Mouse (Mus musculus) mouse trophoblast stem cell (cell line): ENCODE data around the gene Ptprg.

Experiments used
- in situ Hi-C, 2 experiments: fragments of 300-500 bp; cut with MseI, MboI; formaldehyde crosslinking; loops; 2 replicates in 1 of 2; 3 replicates in 1 of 2; pipeline ENCODE4 v1.15.1; 2025

The Ptprg gene

GRCm38 (mm10) chr14:11680621-11681020 lies 127.3 kb downstream of the Ptprg start:
- in situ Hi-C loops, result no loop called here

- in situ Hi-C loops, result no loop called here
Observed at GRCm38 (mm10) chr14:11682441-11682840, 129.1 kb downstream of the Ptprg start.

- in situ Hi-C loops, result no loop called here
Observed at GRCm38 (mm10) chr14:11683386-11684081, 130.2 kb downstream of the Ptprg start.

- in situ Hi-C loops, result no loop called here
Observed at GRCm38 (mm10) chr14:11684104-11684503, 130.8 kb downstream of the Ptprg start.

GRCm38 (mm10) chr14:11687541-11687940 lies 134.2 kb downstream of the Ptprg start:
- in situ Hi-C loops, result no loop called here

GRCm38 (mm10) chr14:11688142-11688541 lies 134.8 kb downstream of the Ptprg start:
- in situ Hi-C loops, result no loop called here

GRCm38 (mm10) chr14:11690066-11690465 lies 136.7 kb downstream of the Ptprg start:
- in situ Hi-C loops, result no loop called here

- in situ Hi-C loops, result no loop called here
Observed at GRCm38 (mm10) chr14:11691531-11691930, 138.2 kb downstream of the Ptprg start.

GRCm38 (mm10) chr14:11698880-11699279 lies 145.5 kb downstream of the Ptprg start:
- in situ Hi-C loops, result no loop called here

- in situ Hi-C loops, result no loop called here
Observed at GRCm38 (mm10) chr14:11699654-11700053, 146.3 kb downstream of the Ptprg start.

- in situ Hi-C loops, result no loop called here
Observed at GRCm38 (mm10) chr14:11701516-11702249, 148.4 kb downstream of the Ptprg start.

- in situ Hi-C loops, result no loop called here
Observed at GRCm38 (mm10) chr14:11702770-11703477, 149.6 kb downstream of the Ptprg start.

GRCm38 (mm10) chr14:11704871-11705270 lies 151.5 kb downstream of the Ptprg start:
- in situ Hi-C loops, result no loop called here

GRCm38 (mm10) chr14:11709352-11709751 lies 156.0 kb downstream of the Ptprg start:
- in situ Hi-C loops, result no loop called here

GRCm38 (mm10) chr14:11709798-11710197 lies 156.5 kb downstream of the Ptprg start:
- in situ Hi-C loops, result no loop called here

- in situ Hi-C loops, result no loop called here
Observed at GRCm38 (mm10) chr14:11710410-11711122, 157.2 kb downstream of the Ptprg start.

- in situ Hi-C loops, result no loop called here
Observed at GRCm38 (mm10) chr14:11712146-11712545, 158.8 kb downstream of the Ptprg start.

- in situ Hi-C loops, result no loop called here
Observed at GRCm38 (mm10) chr14:11716230-11716629, 162.9 kb downstream of the Ptprg start.

GRCm38 (mm10) chr14:11718201-11718600 lies 164.9 kb downstream of the Ptprg start:
- in situ Hi-C loops, result no loop called here

- in situ Hi-C loops, result no loop called here
Observed at GRCm38 (mm10) chr14:11719259-11719658, 165.9 kb downstream of the Ptprg start.

GRCm38 (mm10) chr14:11722101-11722500 lies 168.8 kb downstream of the Ptprg start:
- in situ Hi-C loops, result no loop called here

- in situ Hi-C loops, result no loop called here
Observed at GRCm38 (mm10) chr14:11723876-11724275, 170.5 kb downstream of the Ptprg start.
